Mouse (Mus musculus) spleen, postnatal 10 days (tissue): ENCODE measurements around the gene Ush2a.

ENCODE experiments used
- DNase-seq, 2 experiments: peaks; one replicate each; pipeline ENCODE4 v3.0.0; 2021 to 2022; ENCODE audit warnings: low spot score in 2 of 2

Gene Ush2a

DNA sequence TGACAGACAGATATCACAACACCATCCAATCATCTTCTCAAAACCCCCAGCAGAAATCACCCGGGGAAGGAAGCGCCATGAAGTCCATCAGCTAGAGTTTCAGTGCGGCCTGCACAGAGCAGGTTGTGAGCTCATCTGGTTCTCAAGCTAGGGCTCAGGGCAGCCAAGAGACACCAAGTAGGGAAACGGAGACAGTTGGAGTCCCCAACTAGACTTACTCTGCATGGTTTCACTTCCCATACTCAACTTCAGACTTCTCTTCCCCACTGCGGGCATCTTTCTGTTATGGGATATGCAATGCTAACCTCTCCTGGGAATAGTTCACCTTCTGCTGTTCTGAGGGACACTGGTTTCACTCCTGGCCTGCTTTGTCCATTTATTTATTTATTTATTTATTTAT lies 277.8 kb downstream of the Ush2a start:
- DNase-seq: no peak

- no peak for DNase-seq
Observed at GRCm38 (mm10) chr1:188541492-188541891, 279.7 kb downstream of the Ush2a start.

DNA sequence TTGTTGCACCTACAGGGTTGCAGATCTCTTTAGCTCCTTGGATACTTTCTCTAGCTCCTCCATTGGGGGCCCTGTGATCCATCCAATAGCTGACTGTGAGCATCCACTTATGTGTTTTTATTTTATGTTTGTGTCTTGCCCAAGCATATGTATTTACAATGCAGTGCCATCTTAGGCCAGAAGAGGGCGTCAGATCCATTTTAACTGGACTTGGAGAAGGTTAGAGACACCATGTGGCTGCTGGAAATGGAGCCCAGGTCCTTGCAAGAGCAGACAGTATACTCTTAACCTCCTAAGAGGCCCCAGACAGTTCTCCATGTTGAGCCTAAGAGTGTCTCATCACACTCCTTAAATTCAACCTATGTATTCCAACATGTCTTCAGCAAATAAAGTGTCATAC lies 281.5 kb downstream of the Ush2a start:
- DNase-seq: no peak

- DNase-seq: no peak
Observed at GRCm38 (mm10) chr1:188549686-188550085, 287.9 kb downstream of the Ush2a start.

- DNase-seq: no peak
Observed at GRCm38 (mm10) chr1:188551802-188552201, 290.0 kb downstream of the Ush2a start.

- no peak for DNase-seq
Observed at GRCm38 (mm10) chr1:188558911-188559310, 297.1 kb downstream of the Ush2a start.

- DNase-seq: no peak
Observed at GRCm38 (mm10) chr1:188566229-188566628, 304.4 kb downstream of the Ush2a start.

DNA sequence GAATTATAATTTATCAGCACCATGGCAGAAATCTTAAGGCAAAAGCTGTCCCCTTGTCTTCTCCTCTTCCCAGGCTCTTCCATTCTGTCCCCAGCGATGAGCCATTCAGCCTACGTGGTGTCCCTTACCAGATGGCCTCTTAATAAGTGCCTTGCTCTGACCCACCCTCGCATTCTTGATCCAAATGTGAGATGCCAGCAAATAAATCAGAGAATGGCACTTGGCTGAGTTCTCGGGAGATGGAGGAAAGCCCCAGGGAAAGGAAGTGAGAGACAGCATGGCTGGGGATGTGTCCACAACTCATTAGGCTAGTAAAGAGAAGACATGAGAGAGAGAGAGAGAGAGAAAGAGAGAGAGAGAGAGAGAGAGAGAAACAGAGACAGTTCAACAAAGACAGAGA lies 305.7 kb downstream of the Ush2a start:
- no peak for DNase-seq

GRCm38 (mm10) chr1:188568295-188568961 lies 306.6 kb downstream of the Ush2a start:
- DNase-seq: no peak

- no peak for DNase-seq
Observed at GRCm38 (mm10) chr1:188576246-188576747, 314.5 kb downstream of the Ush2a start.

- DNase-seq: no peak
Observed at GRCm38 (mm10) chr1:188577376-188577775, 315.6 kb downstream of the Ush2a start.

DNA sequence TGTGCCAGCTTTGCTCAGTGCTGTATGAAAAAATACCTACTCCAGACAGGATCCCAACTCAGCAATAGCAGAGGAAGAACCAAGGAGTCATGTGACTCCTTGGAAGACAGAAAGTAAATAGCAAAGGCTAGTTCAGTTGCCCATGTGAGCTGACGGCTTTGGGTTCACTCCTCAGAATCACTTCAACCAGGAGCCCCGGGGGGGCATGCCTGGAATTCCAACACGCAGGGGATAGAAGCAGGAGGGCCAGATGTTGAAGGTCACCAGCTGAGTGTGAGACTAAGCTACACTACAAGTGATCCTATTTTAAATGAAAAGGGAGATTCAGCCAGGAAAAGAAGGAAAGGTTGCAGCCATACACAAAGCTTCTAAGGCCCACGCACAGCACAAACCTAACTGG lies 319.3 kb downstream of the Ush2a start:
- DNase-seq: no peak

DNA sequence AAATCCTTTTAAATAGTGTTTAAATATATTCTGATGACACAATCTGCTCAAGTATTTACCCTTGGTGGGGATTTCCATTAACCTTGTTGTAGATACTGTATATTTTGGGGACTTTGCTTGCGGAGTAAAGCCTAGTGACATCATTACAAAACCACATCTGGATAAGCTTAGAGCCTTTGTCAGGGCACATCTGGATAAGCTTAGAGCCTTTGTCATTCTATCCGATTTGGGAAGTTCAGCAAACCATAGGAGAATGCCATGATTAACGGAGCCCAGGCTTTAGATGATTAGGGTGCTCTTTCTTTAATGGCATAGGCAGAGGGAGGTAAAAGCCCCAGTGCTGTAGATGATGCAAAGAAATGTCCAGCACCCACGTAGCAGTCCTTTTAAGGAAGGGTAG lies 333.4 kb downstream of the Ush2a start:
- no peak for DNase-seq

GRCm38 (mm10) chr1:188598052-188598451 lies 336.2 kb downstream of the Ush2a start:
- DNase-seq: no peak

GRCm38 (mm10) chr1:188599134-188599533 lies 337.3 kb downstream of the Ush2a start:
- no peak for DNase-seq

- DNase-seq: no peak
Observed at GRCm38 (mm10) chr1:188606450-188606849, 344.6 kb downstream of the Ush2a start.

GRCm38 (mm10) chr1:188616547-188616946 lies 354.7 kb downstream of the Ush2a start:
- no peak for DNase-seq

DNA sequence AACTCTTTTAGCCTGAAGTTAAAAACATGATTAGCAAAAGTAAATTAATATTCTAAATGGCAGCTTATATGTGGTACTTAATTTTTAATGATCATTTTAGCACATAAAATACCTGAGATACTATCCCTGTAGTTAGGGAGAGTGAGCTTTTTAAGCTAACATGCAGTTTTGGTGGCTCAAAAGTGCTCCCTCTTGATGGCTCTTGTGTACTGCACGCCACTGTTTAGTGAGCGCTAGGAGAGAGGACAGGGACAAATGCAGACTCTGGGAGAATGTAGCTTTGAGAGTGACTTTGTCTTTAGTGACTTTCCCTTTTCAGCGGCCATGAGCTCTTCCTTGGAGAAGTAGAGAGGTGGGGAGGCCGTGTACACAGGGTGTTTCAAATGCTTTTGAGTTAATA lies 371.9 kb downstream of the Ush2a start:
- no peak for DNase-seq

GRCm38 (mm10) chr1:188639666-188640065 lies 377.8 kb downstream of the Ush2a start:
- no peak for DNase-seq

DNA sequence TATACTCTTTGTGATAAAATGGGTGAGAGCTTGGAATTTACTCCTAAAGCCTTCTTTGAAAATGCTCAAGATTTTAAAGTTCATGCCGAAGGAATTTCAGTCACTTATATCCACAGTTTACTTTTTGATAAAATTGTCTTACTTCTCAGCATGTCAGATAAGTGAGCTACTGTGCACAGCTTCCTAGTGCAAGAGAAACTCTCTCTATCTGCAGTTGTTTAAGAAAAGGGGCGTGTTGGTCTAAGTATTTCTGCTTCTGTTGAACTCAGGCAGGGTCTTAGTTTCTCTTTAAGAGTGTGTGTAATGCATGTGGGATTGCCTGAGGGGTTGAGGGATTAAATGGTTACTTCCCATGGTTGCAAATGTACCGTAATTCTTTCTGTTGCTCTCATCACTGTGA lies 381.3 kb downstream of the Ush2a start:
- no peak for DNase-seq

- no peak for DNase-seq
Observed at GRCm38 (mm10) chr1:188653001-188653400, 391.2 kb downstream of the Ush2a start.

DNA sequence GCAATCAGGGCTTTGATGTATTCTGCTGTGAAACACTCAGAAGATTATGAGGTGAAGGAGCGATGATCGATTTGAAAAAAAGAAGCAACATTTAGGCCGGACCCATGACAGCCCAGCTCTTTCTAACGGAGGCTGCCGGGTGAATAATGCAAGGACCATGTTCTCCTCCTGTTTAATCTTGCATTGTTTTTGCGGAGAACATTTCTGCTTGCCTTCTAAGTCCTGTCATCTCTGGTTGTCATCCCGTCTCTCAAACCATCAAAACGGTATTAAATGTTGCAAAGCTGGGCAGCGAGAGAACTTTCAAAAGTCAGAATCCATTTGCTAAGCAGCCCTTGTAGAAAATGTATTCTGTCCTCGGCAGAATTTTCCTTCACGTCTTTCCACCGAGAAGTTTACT lies 394.3 kb downstream of the Ush2a start:
- no peak for DNase-seq

DNA sequence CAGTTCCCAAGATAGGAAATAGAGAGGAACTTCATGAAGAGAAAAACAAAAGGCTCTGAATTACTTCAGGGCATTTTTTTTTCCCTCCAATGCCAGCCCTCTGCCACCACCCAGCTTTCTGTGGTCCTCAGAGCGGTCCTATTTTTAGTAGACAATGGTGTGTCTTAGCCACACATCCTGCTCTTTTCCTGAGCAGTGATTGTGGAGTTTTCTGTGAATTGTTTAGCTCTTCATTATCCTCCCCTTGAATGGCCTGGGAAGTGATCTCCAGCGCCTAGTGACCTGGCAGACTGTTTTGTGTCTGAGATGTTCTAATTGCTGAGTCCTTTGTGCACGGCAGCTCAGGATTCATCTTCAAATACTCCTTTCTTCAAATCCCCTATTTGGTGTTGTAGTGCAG lies 397.3 kb downstream of the Ush2a start:
- DNase-seq: no peak

DNA sequence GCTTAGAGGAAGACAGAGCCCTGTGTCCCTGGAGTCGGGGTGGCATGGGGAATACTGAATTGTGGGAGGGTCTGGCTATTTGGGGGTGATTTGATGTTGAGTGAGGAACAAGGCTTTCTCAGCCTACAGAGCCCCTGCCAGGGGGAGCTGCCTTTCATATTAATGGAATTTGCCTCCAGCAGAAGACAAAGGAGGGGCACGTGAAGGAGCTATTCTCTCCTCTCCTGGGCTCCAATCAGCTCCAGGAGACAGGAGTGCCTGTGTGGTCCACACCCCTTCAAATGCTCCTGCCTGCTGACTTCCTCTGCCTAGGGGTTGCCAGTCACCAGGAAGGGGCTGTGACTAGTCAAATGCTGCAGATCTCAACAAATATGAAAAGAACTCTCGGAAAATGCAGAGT lies 398.5 kb downstream of the Ush2a start:
- DNase-seq: no peak
